Mouse (Mus musculus) adrenal gland, adult (tissue): Measurements from ENCODE around the gene Zc3h18.

ENCODE experiments used
- DNase-seq, 2 experiments: peaks; one replicate each; pipeline ENCODE4 v3.0.0; 2022 to 2023; ENCODE audit warnings: low spot score in 1 of 2; ENCODE audit not compliant: inconsistent age in 2 of 2

Gene Zc3h18

GRCm38 (mm10) chr8:122345181-122346095 is 31.0 kb upstream of the Zc3h18 start:
- DNase-seq = no peak

- DNase-seq = peak; percentile 45 to 47
Measured at GRCm38 (mm10) chr8:122347811-122348552, 28.4 kb upstream of the Zc3h18 start.

- no peak for DNase-seq
Measured at GRCm38 (mm10) chr8:122349357-122350297, 26.8 kb upstream of the Zc3h18 start.

GRCm38 (mm10) chr8:122350309-122351089 is 25.9 kb upstream of the Zc3h18 start:
- DNase-seq = no peak

GRCm38 (mm10) chr8:122354157-122354556 is 22.3 kb upstream of the Zc3h18 start:
- DNase-seq = no peak

GRCm38 (mm10) chr8:122355642-122356606 is 20.5 kb upstream of the Zc3h18 start:
- peak in 1 of 2 experiments; percentile 68 for DNase-seq

GRCm38 (mm10) chr8:122357202-122357601 is 19.2 kb upstream of the Zc3h18 start:
- no peak for DNase-seq

- DNase-seq = no peak
Measured at GRCm38 (mm10) chr8:122357641-122358040, 18.8 kb upstream of the Zc3h18 start.

- peak; percentile 32 to 49 for DNase-seq
Measured at GRCm38 (mm10) chr8:122359111-122359775, 17.2 kb upstream of the Zc3h18 start.

GRCm38 (mm10) chr8:122360696-122361416 is 15.6 kb upstream of the Zc3h18 start, which contains the start of gene Trhr2:
Trhr2 (minus strand) TSS chr8:122360746.
- no peak for DNase-seq

GRCm38 (mm10) chr8:122362271-122362670 is 14.1 kb upstream of the Zc3h18 start:
- DNase-seq = no peak

GRCm38 (mm10) chr8:122362967-122363366 is 13.4 kb upstream of the Zc3h18 start:
- no peak for DNase-seq

GRCm38 (mm10) chr8:122368494-122368893 is 7.9 kb upstream of the Zc3h18 start:
- DNase-seq = no peak

GRCm38 (mm10) chr8:122369665-122370064 is 6.7 kb upstream of the Zc3h18 start:
- peak; percentile 71 to 84 for DNase-seq

GRCm38 (mm10) chr8:122371706-122372105 is 4.7 kb upstream of the Zc3h18 start:
- no peak for DNase-seq

GRCm38 (mm10) chr8:122375320-122375719 is 1.1 kb upstream of the Zc3h18 start:
- DNase-seq = no peak

GRCm38 (mm10) chr8:122375751-122376364 is 551 bp upstream of the Zc3h18 start:
- no peak for DNase-seq
